Mouse (Mus musculus): ENCODE data around the gene Pde11a. TPM values are rescaled to one million over a fixed set of nuclear protein-coding genes. Genes with fewer than 3 reads are reported as not detected.

Gene Pde11a
- polyA plus RNA-seq, 1 experiment, result not detected

GRCm38 (mm10) chr2:75959183-75959849 lies 379.3 kb downstream of the Pde11a start:
- WGBS, result 58% methylated on average over 18 of the region's 18 CpGs
- TF ChIP-seq POLR2A (IDR thresholded peaks at IDR 0.05; ENCODE audit: borderline replicate concordance, control insufficient read depth, low read depth, low read length), result no peak
- no peak for TF ChIP-seq CTCF (IDR thresholded peaks at IDR 0.05; ENCODE audit: control insufficient read depth, insufficient read depth, low read length)
- Histone ChIP-seq H3K4me3 (replicated peaks; ENCODE audit: control insufficient read depth, low read depth, low read length) (no peak overlapping the region), H3K4me1 (ENCODE audit: control insufficient read depth, insufficient read depth, low read length) (no peaks in the 10 kb centered on the region), H3K27ac (ENCODE audit: control insufficient read depth, insufficient read depth, low read depth, low read length, poor library complexity) (no peak overlapping the region)

GRCm38 (mm10) chr2:75955709-75956108 lies 382.9 kb downstream of the Pde11a start:
- H3K4me1 ChIP-seq (ENCODE audit: control insufficient read depth, insufficient read depth, low read length), result no peaks in the 10 kb centered on the region
- TF ChIP-seq POLR2A (IDR thresholded peaks at IDR 0.05; ENCODE audit: borderline replicate concordance, control insufficient read depth, low read depth, low read length), result no peak
- no peak for TF ChIP-seq CTCF (IDR thresholded peaks at IDR 0.05; ENCODE audit: control insufficient read depth, insufficient read depth, low read length)
- no peak overlapping the region for H3K4me3 ChIP-seq (replicated peaks; ENCODE audit: control insufficient read depth, low read depth, low read length)
- H3K27ac ChIP-seq (ENCODE audit: control insufficient read depth, insufficient read depth, low read depth, low read length, poor library complexity), result no peak overlapping the region
- 80% methylated on average over 14 of the region's 14 CpGs for WGBS

GRCm38 (mm10) chr2:75953320-75953719 lies 385.3 kb downstream of the Pde11a start:
- H3K4me1 ChIP-seq (ENCODE audit: control insufficient read depth, insufficient read depth, low read length), result no peaks in the 10 kb centered on the region
- H3K27ac ChIP-seq (ENCODE audit: control insufficient read depth, insufficient read depth, low read depth, low read length, poor library complexity), result no peak overlapping the region
- TF ChIP-seq POLR2A (IDR thresholded peaks at IDR 0.05; ENCODE audit: borderline replicate concordance, control insufficient read depth, low read depth, low read length) (no peak), CTCF (IDR thresholded peaks at IDR 0.05; ENCODE audit: control insufficient read depth, insufficient read depth, low read length) (no peak)
- no peak overlapping the region for H3K4me3 ChIP-seq (replicated peaks; ENCODE audit: control insufficient read depth, low read depth, low read length)
- WGBS, result 88% methylated on average over 5 of the region's 5 CpGs

GRCm38 (mm10) chr2:75950685-75951084 lies 387.9 kb downstream of the Pde11a start:
- Histone ChIP-seq H3K4me1 (ENCODE audit: control insufficient read depth, insufficient read depth, low read length) (no peaks in the 10 kb centered on the region), H3K4me3 (replicated peaks; ENCODE audit: control insufficient read depth, low read depth, low read length) (no peak overlapping the region), H3K27ac (ENCODE audit: control insufficient read depth, insufficient read depth, low read depth, low read length, poor library complexity) (no peak overlapping the region)
- TF ChIP-seq CTCF (IDR thresholded peaks at IDR 0.05; ENCODE audit: control insufficient read depth, insufficient read depth, low read length), result no peak
- TF ChIP-seq POLR2A (IDR thresholded peaks at IDR 0.05; ENCODE audit: borderline replicate concordance, control insufficient read depth, low read depth, low read length), result no peak
- 79% methylated on average over 8 of the region's 8 CpGs for WGBS

Other genes with a start within 250 kb of the Pde11a start
- 4.7 TPM in 1 of 2 replicates, not detected in the other for gene Cyct, start 21.7 kb upstream of the Pde11a start, polyA plus RNA-seq (2011; ENCODE audit: insufficient read depth, insufficient read length, low replicate concordance, missing spikeins)
- gene Rbm45, start 31.2 kb upstream of the Pde11a start, polyA plus RNA-seq (2011; ENCODE audit: insufficient read depth, insufficient read length, low replicate concordance, missing spikeins), result 15.4 and 17.5 TPM in 2 replicates
- gene Osbpl6, start 67.7 kb upstream of the Pde11a start, polyA plus RNA-seq (2011; ENCODE audit: insufficient read depth, insufficient read length, low replicate concordance, missing spikeins), result 0.92 TPM in 1 of 2 replicates, not detected in the other

All from bone marrow, adult 2 months (tissue).